Mouse (Mus musculus): Measurements from ENCODE around the gene Agps. TPM values are rescaled to one million over a fixed set of nuclear protein-coding genes. Genes with fewer than 3 reads are reported as not detected.
A peak's percentile ranks its signal among the peaks of the same experiment; 100 is the strongest.
"Not testable (repeated sequence)": the region's sequence is repeated elsewhere in the genome, so short reads cannot be mapped to it uniquely, and the experiment has no call there.

The Agps gene
- polyA plus RNA-seq, 1 experiment from 2014 or later = 29.7 TPM

GRCm38 (mm10) chr2:75937520-75938116, 105.6 kb downstream of the Agps start:
- Histone ChIP-seq H3K4me2 (peak overlapping the region; percentile 69), H3K4me3 (peak overlapping the region; percentile 63), H3K9ac (peak overlapping the region; percentile 58)
- not testable (repeated sequence) for H3K27me3 ChIP-seq (replicated peaks); H3K36me3 ChIP-seq; H3K9me3 ChIP-seq (replicated peaks); H3K4me1 ChIP-seq; H3K27ac ChIP-seq
- ATAC-seq = peak; percentile 13
- 62% methylated on average over 16 of the region's 17 CpGs for WGBS (ENCODE audit: insufficient replicate concordance)

- Histone ChIP-seq H3K27me3 (replicated peaks) (no peaks in the 10 kb centered on the region), H3K9ac (peak within 1 kb of the TSS; percentile 58), H3K4me3 (peak within 1 kb of the TSS; percentile 63), H3K9me3 (replicated peaks) (no peaks in the 10 kb centered on the region), H3K4me1 (peaks cover 8% of the 10 kb centered on the region; the same call in 1 of the 2 replicates), H3K27ac (0 out of 2 replicates have a peak within 1 kb of the TSS, but pooled peaks have one; percentile 12), H3K36me3 (no peaks in the 10 kb centered on the region), H3K4me2 (peak within 1 kb of the TSS; percentile 69)
- peak; percentile 85 for ATAC-seq
- 6% methylated on average over 38 of the region's 42 CpGs for WGBS (ENCODE audit: insufficient replicate concordance)
Measured at GRCm38 (mm10) chr2:75938117-75939063, 106.4 kb downstream of the Agps start, which contains the start of gene Ttc30b. Gene Ttc30b, minus strand, starts transcription at chr2:75938585.

- no peak overlapping the region for H3K27ac ChIP-seq
- no peak for ATAC-seq
- no peaks in the 10 kb centered on the region for H3K36me3 ChIP-seq
- no peak overlapping the region for H3K9ac ChIP-seq
- peaks cover under 1% of the 10 kb centered on the region; the same call in 1 of the 2 replicates for H3K9me3 ChIP-seq (replicated peaks)
- no peak overlapping the region for H3K4me2 ChIP-seq
- H3K27me3 ChIP-seq (replicated peaks) = no peaks in the 10 kb centered on the region
- H3K4me3 ChIP-seq = no peak overlapping the region
- WGBS (ENCODE audit: insufficient replicate concordance) = 67% methylated on average over 8 of the region's 8 CpGs
- H3K4me1 ChIP-seq = no peaks in the 10 kb centered on the region
Measured at GRCm38 (mm10) chr2:75950685-75951084, 118.7 kb downstream of the Agps start.

- Histone ChIP-seq H3K27me3 (replicated peaks) (no peaks in the 10 kb centered on the region), H3K4me3 (no peak overlapping the region), H3K36me3 (no peaks in the 10 kb centered on the region), H3K9me3 (replicated peaks) (no peaks in the 10 kb centered on the region), H3K27ac (no peak overlapping the region), H3K9ac (no peak overlapping the region), H3K4me1 (no peaks in the 10 kb centered on the region), H3K4me2 (no peak overlapping the region)
- ATAC-seq = no peak
- WGBS (ENCODE audit: insufficient replicate concordance) = 80% methylated on average over 5 of the region's 5 CpGs
Measured at GRCm38 (mm10) chr2:75953320-75953719, 121.3 kb downstream of the Agps start.

- no peak for ATAC-seq
- no peaks in the 10 kb centered on the region for H3K9me3 ChIP-seq (replicated peaks)
Measured at GRCm38 (mm10) chr2:75955709-75956108, 123.7 kb downstream of the Agps start.

GRCm38 (mm10) chr2:75959183-75959849, 127.3 kb downstream of the Agps start:
- Histone ChIP-seq H3K4me2 (0 out of 2 replicates have a peak overlapping the region, but pooled peaks have one; percentile 16), H3K4me3 (no peak overlapping the region), H3K4me1 (peaks cover 4% of the 10 kb centered on the region), H3K27me3 (replicated peaks) (peaks cover 6% of the 10 kb centered on the region), H3K36me3 (no peaks in the 10 kb centered on the region), H3K9ac (no peak overlapping the region), H3K27ac (no peak overlapping the region), H3K9me3 (replicated peaks) (no peaks in the 10 kb centered on the region)
- ATAC-seq = no peak
- 56% methylated on average over 18 of the region's 18 CpGs for WGBS (ENCODE audit: insufficient replicate concordance)

More at GRCm38 (mm10) chr2:75955709-75956108, 123.7 kb downstream of the Agps start:
- H3K27ac ChIP-seq = no peak overlapping the region
- no peaks in the 10 kb centered on the region for H3K36me3 ChIP-seq
- H3K9ac ChIP-seq = no peak overlapping the region
- no peaks in the 10 kb centered on the region for H3K4me1 ChIP-seq
- peaks cover 6% of the 10 kb centered on the region for H3K27me3 ChIP-seq (replicated peaks)
- 56% methylated on average over 14 of the region's 14 CpGs for WGBS (ENCODE audit: insufficient replicate concordance)
- no peak overlapping the region for H3K4me3 ChIP-seq
- no peak overlapping the region for H3K4me2 ChIP-seq

- H3K27me3 ChIP-seq (replicated peaks) = peaks cover 6% of the 10 kb centered on the region
- no peak overlapping the region for H3K9ac ChIP-seq
- H3K36me3 ChIP-seq = no peaks in the 10 kb centered on the region
- no peak overlapping the region for H3K4me3 ChIP-seq
- no peaks in the 10 kb centered on the region for H3K9me3 ChIP-seq (replicated peaks)
- 28% methylated on average over 15 of the region's 15 CpGs for WGBS (ENCODE audit: insufficient replicate concordance)
- peaks cover 10% of the 10 kb centered on the region for H3K4me1 ChIP-seq
- H3K4me2 ChIP-seq = peak overlapping the region; percentile 16; the same call in 1 of the 2 replicates
- ATAC-seq = no peak
- no peak overlapping the region for H3K27ac ChIP-seq
Measured at GRCm38 (mm10) chr2:75959850-75960365, 127.9 kb downstream of the Agps start.

GRCm38 (mm10) chr2:75960366-75961330, 128.7 kb downstream of the Agps start:
- Histone ChIP-seq H3K4me3 (no peak overlapping the region), H3K27me3 (replicated peaks) (peaks cover 6% of the 10 kb centered on the region), H3K27ac (no peak overlapping the region), H3K36me3 (no peaks in the 10 kb centered on the region), H3K9me3 (replicated peaks) (no peaks in the 10 kb centered on the region), H3K4me1 (peaks cover 11% of the 10 kb centered on the region), H3K4me2 (no peak overlapping the region), H3K9ac (no peak overlapping the region)
- WGBS (ENCODE audit: insufficient replicate concordance) = 54% methylated on average over 15 of the region's 15 CpGs
- no peak for ATAC-seq

- Histone ChIP-seq H3K36me3 (no peaks in the 10 kb centered on the region), H3K27me3 (replicated peaks) (peaks cover 6% of the 10 kb centered on the region), H3K9me3 (replicated peaks) (no peaks in the 10 kb centered on the region), H3K4me2 (no peak overlapping the region), H3K9ac (no peak overlapping the region), H3K4me3 (no peak overlapping the region), H3K4me1 (peaks cover 11% of the 10 kb centered on the region), H3K27ac (no peak overlapping the region)
- WGBS (ENCODE audit: insufficient replicate concordance) = 73% methylated on average over 10 of the region's 10 CpGs
- no peak for ATAC-seq
Measured at GRCm38 (mm10) chr2:75963211-75963840, 131.3 kb downstream of the Agps start.

- ATAC-seq = 0 out of 2 replicates have a peak, but pooled peaks have one; percentile 27
- no peaks in the 10 kb centered on the region for H3K36me3 ChIP-seq
- no peak overlapping the region for H3K9ac ChIP-seq
- H3K4me3 ChIP-seq = peak overlapping the region; percentile 30
- H3K9me3 ChIP-seq (replicated peaks) = no peaks in the 10 kb centered on the region
- H3K4me2 ChIP-seq = peak overlapping the region; percentile 59
- WGBS (ENCODE audit: insufficient replicate concordance) = 46% methylated on average over 5 of the region's 5 CpGs
- H3K27ac ChIP-seq = no peak overlapping the region
- H3K4me1 ChIP-seq = peaks cover 11% of the 10 kb centered on the region
- H3K27me3 ChIP-seq (replicated peaks) = peaks cover 5% of the 10 kb centered on the region
Measured at GRCm38 (mm10) chr2:75964051-75964450, 132.1 kb downstream of the Agps start.
